Mouse (Mus musculus) forelimb bud, embryonic 11.5 days (tissue): Measurements from ENCODE around the gene Mdm4.
"Not testable (repeated sequence)": the region's sequence is repeated elsewhere in the genome, so short reads cannot be mapped to it uniquely, and the experiment has no call there.

Source experiments
- DNase-seq: peaks from one replicate; pipeline ENCODE4 v3.0.0-alpha.2; 2012; ENCODE audit warnings: low read depth, low spot score

Mdm4 gene

GRCm38 (mm10) chr1:133021391-133021790, 9.0 kb downstream of the Mdm4 start:
- no peak for DNase-seq

- DNase-seq: no peak
Measured at GRCm38 (mm10) chr1:133020137-133020894, 10.0 kb downstream of the Mdm4 start.

GRCm38 (mm10) chr1:133019312-133019711, 11.0 kb downstream of the Mdm4 start:
- DNase-seq: no peak

- DNase-seq: no peak
Measured at GRCm38 (mm10) chr1:133018580-133018979, 11.8 kb downstream of the Mdm4 start.

- no peak for DNase-seq
Measured at GRCm38 (mm10) chr1:133016775-133017428, 13.5 kb downstream of the Mdm4 start.

- no peak for DNase-seq
Measured at GRCm38 (mm10) chr1:133014196-133014595, 16.2 kb downstream of the Mdm4 start.

GRCm38 (mm10) chr1:133013331-133013730, 17.0 kb downstream of the Mdm4 start:
- DNase-seq: no peak

- DNase-seq: no peak
Measured at GRCm38 (mm10) chr1:133011955-133012841, 18.2 kb downstream of the Mdm4 start.

GRCm38 (mm10) chr1:133006571-133006970, 23.8 kb downstream of the Mdm4 start:
- no peak for DNase-seq

- no peak for DNase-seq
Measured at GRCm38 (mm10) chr1:133000347-133000746, 30.0 kb downstream of the Mdm4 start.

GRCm38 (mm10) chr1:132991580-132991979, 38.8 kb downstream of the Mdm4 start:
- no peak for DNase-seq

- DNase-seq: no peak
Measured at GRCm38 (mm10) chr1:132990733-132991132, 39.6 kb downstream of the Mdm4 start.

GRCm38 (mm10) chr1:132988556-132989459, 41.6 kb downstream of the Mdm4 start:
- DNase-seq: not testable (repeated sequence)

GRCm38 (mm10) chr1:132982728-132983127, 47.6 kb downstream of the Mdm4 start:
- DNase-seq: peak; percentile 69

GRCm38 (mm10) chr1:132981232-132981631, 49.1 kb downstream of the Mdm4 start:
- DNase-seq: no peak

GRCm38 (mm10) chr1:132977402-132977801, 53.0 kb downstream of the Mdm4 start:
- no peak for DNase-seq

- DNase-seq: peak; percentile 51
Measured at GRCm38 (mm10) chr1:132968659-132969058, 61.7 kb downstream of the Mdm4 start.

GRCm38 (mm10) chr1:132964691-132965090, 65.7 kb downstream of the Mdm4 start:
- no peak for DNase-seq

- no peak for DNase-seq
Measured at GRCm38 (mm10) chr1:132964106-132964505, 66.3 kb downstream of the Mdm4 start.

GRCm38 (mm10) chr1:132961751-132962150, 68.6 kb downstream of the Mdm4 start:
- no peak for DNase-seq

- no peak for DNase-seq
Measured at GRCm38 (mm10) chr1:132956809-132957208, 73.6 kb downstream of the Mdm4 start.
